Mouse (Mus musculus) stomach, embryonic 16.5 days (tissue): ENCODE data around the gene Bpifb3. TPM values are rescaled to one million over a fixed set of nuclear protein-coding genes. Genes with fewer than 3 reads are reported as not detected.

Experiments used
- ATAC-seq: fragments of 200-750 bp; cut with Nextera tagmentation; 2 replicates; pipeline ENCODE4 v1.8.0; 2017; ENCODE audit warnings: moderate number of reproducible peaks, moderate TSS enrichment; ENCODE audit not compliant: insufficient read depth, low FRiP score
- H3K27ac ChIP-seq: fragments of 300-500 bp; sonication (generic); 2 replicates; pipeline ENCODE4 v1.5.1; 2014; ENCODE audit warnings: low read length
- H3K27me3 ChIP-seq: fragments of 300-500 bp; sonication (generic); 2 replicates; pipeline ENCODE4 v1.6.1; 2014; ENCODE audit warnings: low read length, control low read depth, mixed read lengths; ENCODE audit not compliant: control insufficient read depth, insufficient read depth
- H3K36me3 ChIP-seq: fragments of 300-500 bp; sonication (generic); 2 replicates; pipeline ENCODE4 v1.6.1; 2014; ENCODE audit warnings: low read length; ENCODE audit not compliant: control insufficient read depth, insufficient read depth
- H3K4me1 ChIP-seq: fragments of 300-500 bp; sonication (generic); 2 replicates; pipeline ENCODE4 v1.6.1; 2014; ENCODE audit warnings: low read length, control low read depth, mixed read lengths; ENCODE audit not compliant: control insufficient read depth, insufficient read depth
- H3K4me2 ChIP-seq: fragments of 300-500 bp; sonication (generic); 2 replicates; pipeline ENCODE4 v1.6.1; 2014; ENCODE audit warnings: low read depth, low read length, mixed read lengths
- H3K4me3 ChIP-seq: fragments of 300-500 bp; sonication (generic); replicated peaks from 2 replicates; pipeline ENCODE4 v1.5.1; 2014; ENCODE audit warnings: mild to moderate bottlenecking, low read length
- H3K9ac ChIP-seq: fragments of 300-500 bp; sonication (generic); 2 replicates; pipeline ENCODE4 v1.6.1; 2014; ENCODE audit warnings: low read length
- H3K9me3 ChIP-seq: fragments of 300-500 bp; sonication (generic); replicated peaks from 2 replicates; pipeline ENCODE4 v1.6.1; 2016; ENCODE audit warnings: low read length, control low read depth; ENCODE audit not compliant: control insufficient read depth
- WGBS: fragments of 180-500 bp; shearing (Covaris S2); extraction: QIAGEN DNeasy Blood & Tissue Kit; methylation state at CpG from one replicate; pipeline ENCODE4 v1.1.7; 2014; 5-methylcytosine and 5-hydroxymethylcytosine counted together
- polyA plus RNA-seq: library from polyadenylated mRNA; unstranded; fragments of >200 nt; fragmentation: Nextera tagmentation; extraction: Ambion mirVana; gene quantifications from 2 replicates; pipeline ENCODE4 v1.2.1, GENCODE M21; 2015

Bpifb3 gene
- polyA plus RNA-seq: not detected in 2 replicates

GRCm38 (mm10) chr2:153917930-153918329 lies at the start of gene Bpifb3:
Gene Bpifb3, plus strand, starts transcription at chr2:153918230.
- H3K9ac ChIP-seq: no peak within 1 kb of the TSS
- ATAC-seq: no peak
- H3K4me1 ChIP-seq: no peaks in the 10 kb centered on the region
- no peak within 1 kb of the TSS for H3K27ac ChIP-seq
- WGBS: 68% methylated on average over 8 of the region's 8 CpGs
- H3K9me3 ChIP-seq: no peaks in the 10 kb centered on the region
- no peak within 1 kb of the TSS for H3K4me2 ChIP-seq
- no peaks in the 10 kb centered on the region for H3K36me3 ChIP-seq
- no peak within 1 kb of the TSS for H3K4me3 ChIP-seq
- no peaks in the 10 kb centered on the region for H3K27me3 ChIP-seq

- WGBS: 86% methylated on average over 4 of the region's 4 CpGs
- Histone ChIP-seq H3K9me3 (no peaks in the 10 kb centered on the region), H3K36me3 (no peaks in the 10 kb centered on the region), H3K27ac (no peak within 1 kb of the TSS), H3K4me1 (no peaks in the 10 kb centered on the region), H3K4me2 (no peak within 1 kb of the TSS), H3K9ac (no peak within 1 kb of the TSS), H3K27me3 (no peaks in the 10 kb centered on the region), H3K4me3 (no peak within 1 kb of the TSS)
- ATAC-seq: no peak
Observed at GRCm38 (mm10) chr2:153870984-153871383, 47.0 kb upstream of the Bpifb3 start, which contains the start of gene Sun5. Gene Sun5, minus strand, starts transcription at chr2:153871084.

GRCm38 (mm10) chr2:153874745-153875144 lies 43.3 kb upstream of the Bpifb3 start, which contains the start of gene Bpifb2:
Gene Bpifb2, plus strand, starts transcription at chr2:153875045.
- 65% methylated on average over 9 of the region's 9 CpGs for WGBS
- ATAC-seq: no peak

GRCm38 (mm10) chr2:153899111-153899510 lies 18.9 kb upstream of the Bpifb3 start:
- WGBS: 83% methylated on average over 5 of the region's 5 CpGs
- Histone ChIP-seq H3K36me3 (no peaks in the 10 kb centered on the region), H3K27me3 (no peaks in the 10 kb centered on the region; the same call in 1 of the 2 replicates), H3K4me2 (no peak overlapping the region), H3K9ac (no peak overlapping the region), H3K9me3 (no peaks in the 10 kb centered on the region), H3K27ac (no peak overlapping the region), H3K4me1 (no peaks in the 10 kb centered on the region), H3K4me3 (no peak overlapping the region)
- ATAC-seq: no peak

More at GRCm38 (mm10) chr2:153874745-153875144, 43.3 kb upstream of the Bpifb3 start, which contains the start of gene Bpifb2:
- no peak within 1 kb of the TSS for H3K4me2 ChIP-seq
- no peaks in the 10 kb centered on the region for H3K36me3 ChIP-seq
- H3K27ac ChIP-seq: no peak within 1 kb of the TSS
- no peak within 1 kb of the TSS for H3K4me3 ChIP-seq
- no peak within 1 kb of the TSS for H3K9ac ChIP-seq
- no peaks in the 10 kb centered on the region for H3K9me3 ChIP-seq
- H3K4me1 ChIP-seq: no peaks in the 10 kb centered on the region
- H3K27me3 ChIP-seq: no peaks in the 10 kb centered on the region

- Histone ChIP-seq H3K27ac (no peak within 1 kb of the TSS), H3K9me3 (no peaks in the 10 kb centered on the region), H3K9ac (no peak within 1 kb of the TSS), H3K27me3 (no peaks in the 10 kb centered on the region; the same call in 1 of the 2 replicates), H3K4me1 (no peaks in the 10 kb centered on the region), H3K4me3 (no peak within 1 kb of the TSS), H3K36me3 (no peaks in the 10 kb centered on the region), H3K4me2 (no peak within 1 kb of the TSS)
- 75% methylated on average over 4 of the region's 4 CpGs for WGBS
- ATAC-seq: no peak
Observed at GRCm38 (mm10) chr2:153900088-153900487, 17.9 kb upstream of the Bpifb3 start, which contains the start of gene Bpifb6. Gene Bpifb6, plus strand, starts transcription at chr2:153900388.

DNA sequence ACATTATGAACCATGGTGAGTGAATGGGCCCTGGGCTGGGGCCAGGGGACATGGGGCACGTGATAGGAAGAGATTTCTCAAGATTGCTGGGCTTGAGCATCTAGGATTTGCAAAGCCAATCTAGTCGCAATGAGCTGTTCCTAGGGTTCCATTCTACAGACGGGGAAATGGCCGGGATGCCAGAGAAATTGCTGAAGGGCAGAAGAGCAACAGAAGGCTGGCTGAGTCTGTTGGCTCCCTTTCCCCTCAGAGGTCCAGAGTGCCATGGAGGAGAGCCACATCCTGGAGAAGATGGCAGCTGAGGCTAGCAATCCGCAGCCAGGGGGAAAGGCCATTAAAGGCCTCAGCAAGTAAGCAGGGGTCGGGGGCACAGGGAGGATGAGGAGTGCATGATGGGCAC lies 15.3 kb upstream of the Bpifb3 start:
- ATAC-seq: no peak
- Histone ChIP-seq H3K4me2 (no peak overlapping the region), H3K9me3 (no peaks in the 10 kb centered on the region), H3K27ac (no peak overlapping the region), H3K27me3 (no peaks in the 10 kb centered on the region), H3K36me3 (no peaks in the 10 kb centered on the region), H3K4me1 (no peaks in the 10 kb centered on the region), H3K9ac (no peak overlapping the region), H3K4me3 (no peak overlapping the region)
- WGBS: 75% methylated on average over 6 of the region's 6 CpGs

DNA sequence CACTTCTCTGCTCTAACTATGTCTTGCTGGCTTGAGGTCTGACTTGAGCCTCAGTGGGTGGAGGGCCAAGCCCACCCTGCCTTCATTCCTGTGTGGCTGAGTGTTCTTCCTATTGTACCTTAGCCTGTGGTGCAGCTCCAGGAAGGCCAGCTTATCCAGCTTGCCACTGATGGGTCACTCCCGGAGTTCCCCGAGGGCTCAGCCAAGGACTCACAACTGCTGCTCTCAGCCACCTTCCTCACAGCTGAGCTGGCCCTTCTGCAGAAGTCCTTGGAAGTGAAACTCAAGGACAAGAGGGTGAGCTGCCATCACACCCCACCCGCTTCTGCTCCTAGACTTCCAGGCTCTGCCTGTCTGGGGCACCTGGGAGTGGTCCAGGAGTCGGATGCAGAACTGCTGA lies 11.4 kb upstream of the Bpifb3 start:
- WGBS: 77% methylated on average over 4 of the region's 4 CpGs
- no peak overlapping the region for H3K27ac ChIP-seq
- no peak overlapping the region for H3K9ac ChIP-seq
- H3K9me3 ChIP-seq: no peaks in the 10 kb centered on the region
- no peaks in the 10 kb centered on the region for H3K27me3 ChIP-seq
- ATAC-seq: no peak
- H3K36me3 ChIP-seq: no peaks in the 10 kb centered on the region
- H3K4me1 ChIP-seq: no peaks in the 10 kb centered on the region
- no peak overlapping the region for H3K4me3 ChIP-seq
- no peak overlapping the region for H3K4me2 ChIP-seq

GRCm38 (mm10) chr2:153914151-153914550 lies 3.9 kb upstream of the Bpifb3 start:
- ATAC-seq: no peak
- 70% methylated on average over 5 of the region's 5 CpGs for WGBS

GRCm38 (mm10) chr2:153921246-153921645 lies 3.2 kb downstream of the Bpifb3 start:
- no peaks in the 10 kb centered on the region for H3K9me3 ChIP-seq
- WGBS: 85% methylated on average over 6 of the region's 6 CpGs
- ATAC-seq: no peak
- no peak overlapping the region for H3K4me3 ChIP-seq
- no peaks in the 10 kb centered on the region for H3K4me1 ChIP-seq
- no peaks in the 10 kb centered on the region for H3K27me3 ChIP-seq
- no peak overlapping the region for H3K4me2 ChIP-seq
- no peak overlapping the region for H3K9ac ChIP-seq
- H3K36me3 ChIP-seq: no peaks in the 10 kb centered on the region
- no peak overlapping the region for H3K27ac ChIP-seq

More at GRCm38 (mm10) chr2:153914151-153914550, 3.9 kb upstream of the Bpifb3 start:
- no peak overlapping the region for H3K9ac ChIP-seq
- no peaks in the 10 kb centered on the region for H3K27me3 ChIP-seq
- H3K9me3 ChIP-seq: no peaks in the 10 kb centered on the region
- H3K4me2 ChIP-seq: no peak overlapping the region
- no peaks in the 10 kb centered on the region for H3K4me1 ChIP-seq
- no peak overlapping the region for H3K27ac ChIP-seq
- no peak overlapping the region for H3K4me3 ChIP-seq
- H3K36me3 ChIP-seq: no peaks in the 10 kb centered on the region
